Mouse (Mus musculus) liver, postnatal 0 days (tissue): ENCODE measurements at regions not wholly inside any gene's neighbourhood (a gene's known extent, or its start where the extent isn't known, plus 50 kb on each side); places are given as distances from the start of the nearest gene placed in this dataset.

ENCODE experiments used
- CTCF ChIP-seq: sonication (generic); IDR thresholded peaks from 2 replicates; pipeline ENCODE4 v1.5.1; 2016; ENCODE audit warnings: antibody characterized with exemption, low read depth
- EP300 ChIP-seq: IDR thresholded peaks from 2 replicates; pipeline ENCODE4 v1.6.1; 2016; ENCODE audit warnings: antibody characterized with exemption, low read depth, mild to moderate bottlenecking

GRCm38 (mm10) chr4:107749045-107749444 is 53.0 kb upstream of the Lrp8 start:
- TF ChIP-seq CTCF (no peak), EP300 (no peak)
